Mouse (Mus musculus): Measurements from ENCODE around the gene Pde8a. TPM values are rescaled to one million over a fixed set of nuclear protein-coding genes. Genes with fewer than 3 reads are reported as not detected.
A peak's percentile ranks its signal among the peaks of the same experiment; 100 is the strongest.

Pde8a gene
- 1.9 and 2.4 TPM in 2 replicates for polyA plus RNA-seq (2015; fragmentation: Nextera tagmentation; extraction: Ambion mirVana)

GRCm38 (mm10) chr7:81213347-81214152, at the start of gene Pde8a:
Pde8a (plus strand) TSS chr7:81213596.
- no peaks in the 10 kb centered on the region for H3K9me3 ChIP-seq
- under 1% methylated on average over 85 of the region's 128 CpGs for WGBS
- peak within 1 kb of the TSS; percentile 44 for H3K4me3 ChIP-seq
- peaks cover 63% of the 10 kb centered on the region for H3K27me3 ChIP-seq
- H3K4me1 ChIP-seq (replicated peaks) = peaks cover 25% of the 10 kb centered on the region
- ATAC-seq (ENCODE audit: low FRiP score, low read depth) = peak; percentile 10; the same call in 1 of the 2 replicates
- H3K9ac ChIP-seq = peak within 1 kb of the TSS; percentile 28; the same call in 1 of the 2 replicates
- peak within 1 kb of the TSS; percentile 61 for H3K4me2 ChIP-seq
- peak within 1 kb of the TSS; percentile 35; the same call in 1 of the 2 replicates for H3K27ac ChIP-seq (replicated peaks)
- no peaks in the 10 kb centered on the region for H3K36me3 ChIP-seq

- no peak overlapping the region for H3K27ac ChIP-seq (replicated peaks)
- H3K27me3 ChIP-seq = no peaks in the 10 kb centered on the region
- no peak overlapping the region for H3K4me2 ChIP-seq
- 73% methylated on average over 7 of the region's 7 CpGs for WGBS
- no peak overlapping the region for H3K9ac ChIP-seq
- H3K4me3 ChIP-seq = no peak overlapping the region
- no peaks in the 10 kb centered on the region for H3K9me3 ChIP-seq
- H3K36me3 ChIP-seq = no peaks in the 10 kb centered on the region
- H3K4me1 ChIP-seq (replicated peaks) = no peaks in the 10 kb centered on the region
- ATAC-seq (ENCODE audit: low FRiP score, low read depth) = no peak
These were observed 49.0 kb upstream of the Pde8a start for GRCm38 (mm10) chr7:81164411-81164810.

GRCm38 (mm10) chr7:81167124-81167523, 46.3 kb upstream of the Pde8a start:
- no peak for ATAC-seq (ENCODE audit: low FRiP score, low read depth)
- H3K4me2 ChIP-seq = no peak overlapping the region
- no peaks in the 10 kb centered on the region for H3K4me1 ChIP-seq (replicated peaks)
- no peak overlapping the region for H3K9ac ChIP-seq
- no peak overlapping the region for H3K4me3 ChIP-seq
- H3K36me3 ChIP-seq = no peaks in the 10 kb centered on the region
- no peak overlapping the region for H3K27ac ChIP-seq (replicated peaks)
- no peaks in the 10 kb centered on the region for H3K27me3 ChIP-seq
- WGBS = 51% methylated on average over 3 of the region's 3 CpGs
- H3K9me3 ChIP-seq = no peaks in the 10 kb centered on the region

- Histone ChIP-seq H3K27me3 (no peaks in the 10 kb centered on the region), H3K4me2 (no peak overlapping the region), H3K4me1 (replicated peaks) (no peaks in the 10 kb centered on the region), H3K4me3 (no peak overlapping the region), H3K36me3 (no peaks in the 10 kb centered on the region), H3K9me3 (no peaks in the 10 kb centered on the region), H3K9ac (no peak overlapping the region), H3K27ac (replicated peaks) (no peak overlapping the region)
- 77% methylated on average over 7 of the region's 7 CpGs for WGBS
- no peak for ATAC-seq (ENCODE audit: low FRiP score, low read depth)
These were observed 44.0 kb upstream of the Pde8a start for GRCm38 (mm10) chr7:81169351-81169750.

- Histone ChIP-seq H3K4me2 (no peak overlapping the region), H3K36me3 (no peaks in the 10 kb centered on the region), H3K27me3 (no peaks in the 10 kb centered on the region), H3K9me3 (no peaks in the 10 kb centered on the region), H3K27ac (replicated peaks) (no peak overlapping the region), H3K4me3 (no peak overlapping the region), H3K9ac (no peak overlapping the region), H3K4me1 (replicated peaks) (no peaks in the 10 kb centered on the region)
- ATAC-seq (ENCODE audit: low FRiP score, low read depth) = no peak
- WGBS = 98% methylated on average over 2 of the region's 2 CpGs
These were observed 39.5 kb upstream of the Pde8a start for GRCm38 (mm10) chr7:81173931-81174330.

- no peak for ATAC-seq (ENCODE audit: low FRiP score, low read depth)
- no peaks in the 10 kb centered on the region for H3K36me3 ChIP-seq
- no peaks in the 10 kb centered on the region for H3K27me3 ChIP-seq
- H3K9ac ChIP-seq = no peak overlapping the region
- H3K4me3 ChIP-seq = no peak overlapping the region
- H3K4me2 ChIP-seq = no peak overlapping the region
- no peaks in the 10 kb centered on the region for H3K4me1 ChIP-seq (replicated peaks)
- 87% methylated on average over 5 of the region's 5 CpGs for WGBS
- H3K9me3 ChIP-seq = no peaks in the 10 kb centered on the region
- H3K27ac ChIP-seq (replicated peaks) = no peak overlapping the region
These were observed 38.7 kb upstream of the Pde8a start for GRCm38 (mm10) chr7:81174654-81175053.

- H3K27ac ChIP-seq (replicated peaks) = no peak overlapping the region
- H3K4me1 ChIP-seq (replicated peaks) = no peaks in the 10 kb centered on the region
- no peaks in the 10 kb centered on the region for H3K36me3 ChIP-seq
- no peak overlapping the region for H3K4me2 ChIP-seq
- H3K4me3 ChIP-seq = no peak overlapping the region
- 48% methylated on average over 5 of the region's 5 CpGs for whole genome bisulfite sequencing
- no peaks in the 10 kb centered on the region for H3K27me3 ChIP-seq
- H3K9me3 ChIP-seq = no peaks in the 10 kb centered on the region
- ATAC-seq (ENCODE audit: low FRiP score, low read depth) = no peak
- no peak overlapping the region for H3K9ac ChIP-seq
These were observed 37.1 kb upstream of the Pde8a start for GRCm38 (mm10) chr7:81176187-81176769.

- no peak for ATAC-seq (ENCODE audit: low FRiP score, low read depth)
- 74% methylated on average over 5 of the region's 5 CpGs for WGBS
These were observed 33.9 kb upstream of the Pde8a start for GRCm38 (mm10) chr7:81179494-81179893.

GRCm38 (mm10) chr7:81182492-81183175, 30.8 kb upstream of the Pde8a start:
- ATAC-seq (ENCODE audit: low FRiP score, low read depth) = no peak
- WGBS = 92% methylated on average over 10 of the region's 10 CpGs
- Histone ChIP-seq H3K36me3 (no peaks in the 10 kb centered on the region), H3K9me3 (no peaks in the 10 kb centered on the region), H3K9ac (no peak overlapping the region), H3K4me2 (no peak overlapping the region), H3K4me3 (no peak overlapping the region), H3K4me1 (replicated peaks) (no peaks in the 10 kb centered on the region), H3K27ac (replicated peaks) (no peak overlapping the region), H3K27me3 (no peaks in the 10 kb centered on the region)

More at GRCm38 (mm10) chr7:81179494-81179893, 33.9 kb upstream of the Pde8a start:
- Histone ChIP-seq H3K9me3 (no peaks in the 10 kb centered on the region), H3K9ac (no peak overlapping the region), H3K27ac (replicated peaks) (no peak overlapping the region), H3K36me3 (no peaks in the 10 kb centered on the region), H3K4me1 (replicated peaks) (no peaks in the 10 kb centered on the region), H3K27me3 (no peaks in the 10 kb centered on the region), H3K4me3 (no peak overlapping the region), H3K4me2 (no peak overlapping the region)

- no peaks in the 10 kb centered on the region for H3K4me1 ChIP-seq (replicated peaks)
- H3K36me3 ChIP-seq = no peaks in the 10 kb centered on the region
- no peak overlapping the region for H3K4me2 ChIP-seq
- no peaks in the 10 kb centered on the region for H3K9me3 ChIP-seq
- no peaks in the 10 kb centered on the region for H3K27me3 ChIP-seq
- H3K27ac ChIP-seq (replicated peaks) = no peak overlapping the region
- no peak overlapping the region for H3K9ac ChIP-seq
- no peak for ATAC-seq (ENCODE audit: low FRiP score, low read depth)
- H3K4me3 ChIP-seq = no peak overlapping the region
These were observed 30.2 kb upstream of the Pde8a start for GRCm38 (mm10) chr7:81183181-81183580.

- H3K4me1 ChIP-seq (replicated peaks) = no peaks in the 10 kb centered on the region
- 94% methylated on average over 2 of the region's 2 CpGs for WGBS
- H3K4me2 ChIP-seq = no peak overlapping the region
- no peaks in the 10 kb centered on the region for H3K27me3 ChIP-seq
- ATAC-seq (ENCODE audit: low FRiP score, low read depth) = no peak
- H3K27ac ChIP-seq (replicated peaks) = no peak overlapping the region
- no peak overlapping the region for H3K4me3 ChIP-seq
- H3K9me3 ChIP-seq = no peaks in the 10 kb centered on the region
- no peaks in the 10 kb centered on the region for H3K36me3 ChIP-seq
- no peak overlapping the region for H3K9ac ChIP-seq
These were observed 29.3 kb upstream of the Pde8a start for GRCm38 (mm10) chr7:81184136-81184535.

- Histone ChIP-seq H3K27ac (replicated peaks) (no peak overlapping the region), H3K36me3 (no peaks in the 10 kb centered on the region), H3K9me3 (no peaks in the 10 kb centered on the region), H3K9ac (no peak overlapping the region), H3K4me2 (no peak overlapping the region), H3K27me3 (no peaks in the 10 kb centered on the region), H3K4me1 (replicated peaks) (no peaks in the 10 kb centered on the region), H3K4me3 (no peak overlapping the region)
- WGBS = 81% methylated on average over 1 of the region's 1 CpGs
- ATAC-seq (ENCODE audit: low FRiP score, low read depth) = no peak
These were observed 28.7 kb upstream of the Pde8a start for GRCm38 (mm10) chr7:81184651-81185050.
